Mouse (Mus musculus): ENCODE measurements around the gene Rffl.

GRCm38 (mm10) chr11:82837848-82838247 lies 33.2 kb downstream of the Rffl start:
- TF ChIP-seq POLR2A (IDR thresholded peaks at IDR 0.05; ENCODE audit: low read depth, low read length) (no peak), CTCF (IDR thresholded peaks at IDR 0.05; ENCODE audit: extremely low read depth, insufficient read length, insufficient replicate concordance, low read depth, low read length) (no peak)

All from small intestine, adult 2 months (tissue).